Mouse (Mus musculus): Measurements from ENCODE around the gene Palld. TPM values are rescaled to one million over a fixed set of nuclear protein-coding genes. Genes with fewer than 3 reads are reported as not detected.

Palld gene
- total and polyA plus RNA-seq, 3 experiments: 0.87 to 7.1 (median 2.6) TPM

DNA sequence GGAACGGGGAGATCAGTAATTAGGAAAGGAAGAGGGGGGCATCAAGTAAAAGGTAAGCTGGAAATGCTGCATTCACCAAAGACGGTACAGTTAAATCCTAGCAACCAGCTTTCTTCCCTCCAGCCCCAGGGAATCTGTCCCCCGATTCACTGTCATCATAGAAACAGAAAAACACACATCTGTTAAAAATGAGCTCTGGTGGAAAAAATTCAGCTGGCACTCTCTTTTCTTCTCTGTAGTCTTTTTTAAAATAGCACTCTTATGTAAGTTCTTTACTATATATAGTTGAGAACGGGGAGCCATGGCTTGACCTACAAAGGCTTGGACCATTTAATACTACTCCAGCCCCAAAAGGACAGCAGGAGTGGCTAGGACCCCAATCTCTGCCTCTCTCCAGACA is 332.8 kb downstream of the Palld start:
- no peaks in the 10 kb centered on the region for H3K36me3 ChIP-seq (replicated peaks in 1 of 2; ENCODE audit: control insufficient read depth in 1 of 2, insufficient read depth in 1 of 2, low read length in 1 of 2)
- H3K79me2 ChIP-seq (replicated peaks; ENCODE audit: control insufficient read depth, extremely low read depth, insufficient read depth, poor library complexity, severe bottlenecking): no peaks in the 10 kb centered on the region
- H3K9ac ChIP-seq (ENCODE audit: insufficient read depth, low read depth): no peak overlapping the region
- no peak overlapping the region for H3K4me2 ChIP-seq (ENCODE audit: insufficient read depth, low read depth, poor library complexity, severe bottlenecking)
- no peaks in the 10 kb centered on the region for H3K9me3 ChIP-seq (replicated peaks; ENCODE audit: low read length)
- H3K4me3 ChIP-seq (replicated peaks in 1 of 3; ENCODE audit: low read depth in 2 of 3, low read length in 2 of 3, poor library complexity in 1 of 3): no peak overlapping the region
- peaks cover 0 to 7% of the 10 kb centered on the region in 2 experiments; a peak in 2 of 4 replicates for H3K4me1 ChIP-seq (ENCODE audit: control insufficient read depth in 1 of 2, insufficient read depth in 2 of 2)
- in situ Hi-C loops (cut with MboI; ENCODE audit: low pct_ligation_motif_present, low pct_unique_long_range_greater_than_20kb, low sequenced_read_pairs) (no loop called here), dilution Hi-C loops (cut with MboI; ENCODE audit: extremely low pct_ligation_motif_present, extremely low pct_unique_long_range_greater_than_20kb, low sequenced_read_pairs) (no loop called here)
- no peak for DNase-seq (ENCODE audit: extremely low read depth)
- TF ChIP-seq POLR2AphosphoS2 (IDR thresholded peaks at IDR 0.05; ENCODE audit: low read depth, low read length): no peak
- no peak for TF ChIP-seq MAFK (IDR thresholded peaks at IDR 0.05; ENCODE audit: insufficient replicate concordance, low read length)
- TF ChIP-seq UBTF (IDR thresholded peaks at IDR 0.05; ENCODE audit: low read depth, low read length): no peak
- no peak overlapping the region for H3K27ac ChIP-seq (ENCODE audit: insufficient read depth, low read depth)
- H3K27me3 ChIP-seq (replicated peaks): no peaks in the 10 kb centered on the region

- TF ChIP-seq PAX5 (IDR thresholded peaks at IDR 0.05; ENCODE audit: low read length) (no peak), TBP (conservative IDR thresholded peaks at IDR 0.05; ENCODE audit: low read depth, low read length) (no peak), POLR2AphosphoS2 (IDR thresholded peaks at IDR 0.05; ENCODE audit: low read depth, low read length) (no peak), JUND (conservative IDR thresholded peaks at IDR 0.05; ENCODE audit: low read depth, low read length) (no peak), TCF12 (IDR thresholded peaks at IDR 0.05; ENCODE audit: low read depth, low read length) (no peak), MXI1 (IDR thresholded peaks at IDR 0.05; ENCODE audit: low read depth, low read length) (no peak), CHD2 (IDR thresholded peaks at IDR 0.05; ENCODE audit: low read length) (no peak), HCFC1 (IDR thresholded peaks at IDR 0.05; ENCODE audit: low read depth, low read length) (no peak), USF1 (IDR thresholded peaks at IDR 0.05; ENCODE audit: low read depth, low read length) (no peak)
- H3K79me2 ChIP-seq (replicated peaks; ENCODE audit: control insufficient read depth, extremely low read depth, insufficient read depth, poor library complexity, severe bottlenecking): no peaks in the 10 kb centered on the region
- no peak overlapping the region for H3K9ac ChIP-seq (ENCODE audit: insufficient read depth, low read depth)
- dilution Hi-C loops (cut with MboI; ENCODE audit: extremely low pct_ligation_motif_present, extremely low pct_unique_long_range_greater_than_20kb, low sequenced_read_pairs) (no loop called here), in situ Hi-C loops (cut with MboI; ENCODE audit: low pct_ligation_motif_present, low pct_unique_long_range_greater_than_20kb, low sequenced_read_pairs) (no loop called here)
- no peaks in the 10 kb centered on the region for H3K36me3 ChIP-seq (replicated peaks in 1 of 2; ENCODE audit: control insufficient read depth in 1 of 2, insufficient read depth in 1 of 2, low read length in 1 of 2)
- H3K4me1 ChIP-seq (ENCODE audit: control insufficient read depth in 1 of 2, insufficient read depth in 2 of 2): peaks cover 0 to 11% of the 10 kb centered on the region in 2 experiments; a peak in 2 of 4 replicates
- no peak overlapping the region for H3K27ac ChIP-seq (ENCODE audit: insufficient read depth, low read depth)
- no peak for DNase-seq (ENCODE audit: extremely low read depth)
- H3K4me3 ChIP-seq (replicated peaks in 1 of 3; ENCODE audit: low read depth in 2 of 3, low read length in 2 of 3, poor library complexity in 1 of 3): no peak overlapping the region
- no peak overlapping the region for H3K4me2 ChIP-seq (ENCODE audit: insufficient read depth, low read depth, poor library complexity, severe bottlenecking)
- no peaks in the 10 kb centered on the region for H3K27me3 ChIP-seq (replicated peaks)
- H3K9me3 ChIP-seq (replicated peaks; ENCODE audit: low read length): no peaks in the 10 kb centered on the region
These were observed 333.3 kb downstream of the Palld start for GRCm38 (mm10) chr8:61569211-61569610.

- no peak overlapping the region for H3K4me3 ChIP-seq (replicated peaks in 1 of 3; ENCODE audit: low read depth in 2 of 3, low read length in 2 of 3, poor library complexity in 1 of 3)
- H3K79me2 ChIP-seq (replicated peaks; ENCODE audit: control insufficient read depth, extremely low read depth, insufficient read depth, poor library complexity, severe bottlenecking): no peaks in the 10 kb centered on the region
- peaks cover 22 to 40% of the 10 kb centered on the region in 2 experiments for H3K4me1 ChIP-seq (ENCODE audit: control insufficient read depth in 1 of 2, insufficient read depth in 2 of 2)
- no peak overlapping the region for H3K4me2 ChIP-seq (ENCODE audit: insufficient read depth, low read depth, poor library complexity, severe bottlenecking)
- no peaks in the 10 kb centered on the region for H3K36me3 ChIP-seq (replicated peaks in 1 of 2; ENCODE audit: control insufficient read depth in 1 of 2, insufficient read depth in 1 of 2, low read length in 1 of 2)
- H3K27me3 ChIP-seq (replicated peaks): no peaks in the 10 kb centered on the region
- no peak overlapping the region for H3K9ac ChIP-seq (ENCODE audit: insufficient read depth, low read depth)
- H3K27ac ChIP-seq (ENCODE audit: insufficient read depth, low read depth): peak overlapping the region; percentile 54; the same call in 1 of the 2 replicates
- DNase-seq (ENCODE audit: extremely low read depth): no peak
- dilution Hi-C loops (cut with MboI; ENCODE audit: extremely low pct_ligation_motif_present, extremely low pct_unique_long_range_greater_than_20kb, low sequenced_read_pairs) (no loop called here), in situ Hi-C loops (cut with MboI; ENCODE audit: low pct_ligation_motif_present, low pct_unique_long_range_greater_than_20kb, low sequenced_read_pairs) (no loop called here)
- H3K9me3 ChIP-seq (replicated peaks; ENCODE audit: low read length): no peaks in the 10 kb centered on the region
- TF ChIP-seq NELFE (IDR thresholded peaks at IDR 0.05; ENCODE audit: low read depth, low read length) (no peak), PAX5 (IDR thresholded peaks at IDR 0.05; ENCODE audit: low read length) (no peak), SIN3A (IDR thresholded peaks at IDR 0.05; ENCODE audit: low read length) (no peak), JUN (IDR thresholded peaks at IDR 0.05; ENCODE audit: insufficient read depth, low read depth, low read length) (no peak), ZKSCAN1 (IDR thresholded peaks at IDR 0.05; ENCODE audit: borderline replicate concordance, low read depth, low read length) (no peak), USF2 (conservative IDR thresholded peaks at IDR 0.05; ENCODE audit: low read depth, low read length) (no peak), TBP (conservative IDR thresholded peaks at IDR 0.05; ENCODE audit: low read depth, low read length) (no peak), IRF4 (IDR thresholded peaks at IDR 0.05; ENCODE audit: low read depth, low read length) (no peak), KAT2A (IDR thresholded peaks at IDR 0.05; ENCODE audit: insufficient replicate concordance, low read length) (no peak)
These were observed 339.1 kb downstream of the Palld start for GRCm38 (mm10) chr8:61563378-61563777.
